Mouse (Mus musculus) limb, embryonic 13.5 days (tissue): ENCODE measurements around the gene Fabp3. TPM values are rescaled to one million over a fixed set of nuclear protein-coding genes. Genes with fewer than 3 reads are reported as not detected.

Experiments
- ATAC-seq: fragments of 200-750 bp; cut with Nextera tagmentation; 2 replicates; pipeline ENCODE4 v1.8.0; 2017; ENCODE audit warnings: low read depth, moderate number of reproducible peaks, moderate TSS enrichment; ENCODE audit not compliant: low FRiP score
- H3K27ac ChIP-seq: fragments of 300-500 bp; sonication (generic); 2 replicates; pipeline ENCODE4 v1.5.1; 2015; ENCODE audit warnings: inconsistent platforms, mild to moderate bottlenecking, moderate library complexity
- H3K27me3 ChIP-seq: fragments of 300-500 bp; sonication (generic); 2 replicates; pipeline ENCODE4 v1.6.1; 2015; ENCODE audit warnings: mild to moderate bottlenecking, inconsistent platforms
- H3K36me3 ChIP-seq: fragments of 300-500 bp; sonication (generic); 2 replicates; pipeline ENCODE4 v1.6.1; 2015; ENCODE audit warnings: inconsistent platforms, mild to moderate bottlenecking, moderate library complexity
- H3K4me1 ChIP-seq: fragments of 300-500 bp; sonication (generic); 2 replicates; pipeline ENCODE4 v1.6.1; 2015; ENCODE audit warnings: inconsistent platforms
- H3K4me2 ChIP-seq: fragments of 300-500 bp; sonication (generic); replicated peaks from 2 replicates; pipeline ENCODE4 v1.6.1; 2015; ENCODE audit warnings: inconsistent platforms, mild to moderate bottlenecking, moderate library complexity
- H3K4me3 ChIP-seq: fragments of 300-500 bp; sonication (generic); 2 replicates; pipeline ENCODE4 v1.5.1; 2015; ENCODE audit warnings: moderate library complexity, mild to moderate bottlenecking, inconsistent platforms
- H3K9ac ChIP-seq: fragments of 300-500 bp; sonication (generic); 2 replicates; pipeline ENCODE4 v1.6.1; 2015; ENCODE audit warnings: mild to moderate bottlenecking, inconsistent platforms
- H3K9me3 ChIP-seq: fragments of 300-500 bp; sonication (generic); 2 replicates; pipeline ENCODE4 v1.6.1; 2016; ENCODE audit warnings: inconsistent platforms
- WGBS: fragments of 180-500 bp; shearing (Covaris S2); methylation state at CpG from one replicate; pipeline ENCODE4 v1.1.7; 2015; 5-methylcytosine and 5-hydroxymethylcytosine counted together
- polyA plus RNA-seq: library from polyadenylated mRNA; unstranded; fragments of >200 nt; fragmentation: Nextera tagmentation; extraction: Ambion mirVana; gene quantifications from 2 replicates; pipeline ENCODE4 v1.2.1, GENCODE M21; 2015

Fabp3 gene
- polyA plus RNA-seq, 1 experiment from 2014 or later: 27.4 TPM

DNA sequence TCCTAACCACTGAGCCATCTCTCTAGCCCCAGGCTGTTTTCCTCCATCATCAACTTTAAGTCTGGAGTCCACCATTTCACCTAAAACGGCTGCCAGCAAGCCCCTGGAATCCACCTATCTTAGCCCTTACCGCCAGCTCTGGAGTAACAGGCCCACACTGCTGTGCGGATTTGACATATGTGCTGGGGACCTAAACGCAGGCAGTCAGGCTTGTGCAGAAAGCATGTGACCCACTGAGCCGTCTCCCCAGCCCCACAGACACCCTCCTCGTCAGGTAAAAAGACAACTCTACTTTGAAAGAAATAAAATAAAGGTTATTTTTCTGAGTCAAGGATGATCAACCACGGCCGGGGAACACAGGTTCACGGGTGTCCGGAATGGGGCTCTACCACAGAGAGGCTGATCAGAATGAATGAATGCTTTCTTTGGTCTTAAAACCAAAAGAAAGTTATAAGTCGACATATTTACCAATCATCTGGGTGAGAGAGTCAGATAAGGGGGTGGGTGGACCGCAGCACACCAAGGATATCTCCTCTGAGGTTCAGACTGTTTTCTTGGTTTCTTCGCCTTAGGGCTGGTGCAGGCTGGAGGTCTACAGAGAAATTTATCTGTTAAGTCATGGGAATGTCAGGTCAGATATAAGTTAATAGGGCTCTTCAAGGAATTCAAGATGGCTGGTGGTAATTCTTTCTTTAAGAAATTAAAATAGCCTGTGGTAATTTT is 12.0 kb upstream of the Fabp3 start:
- 83% methylated on average over 13 of the region's 13 CpGs for WGBS
- Histone ChIP-seq H3K4me2 (no peak overlapping the region), H3K9me3 (no peaks in the 10 kb centered on the region), H3K4me3 (no peak overlapping the region), H3K27ac (no peak overlapping the region), H3K4me1 (0 out of 2 replicates have a peak, but pooled peaks cover 4% of the 10 kb centered on the region), H3K9ac (no peak overlapping the region), H3K36me3 (no peaks in the 10 kb centered on the region), H3K27me3 (0 out of 2 replicates have a peak, but pooled peaks cover 5% of the 10 kb centered on the region)
- ATAC-seq: no peak

DNA sequence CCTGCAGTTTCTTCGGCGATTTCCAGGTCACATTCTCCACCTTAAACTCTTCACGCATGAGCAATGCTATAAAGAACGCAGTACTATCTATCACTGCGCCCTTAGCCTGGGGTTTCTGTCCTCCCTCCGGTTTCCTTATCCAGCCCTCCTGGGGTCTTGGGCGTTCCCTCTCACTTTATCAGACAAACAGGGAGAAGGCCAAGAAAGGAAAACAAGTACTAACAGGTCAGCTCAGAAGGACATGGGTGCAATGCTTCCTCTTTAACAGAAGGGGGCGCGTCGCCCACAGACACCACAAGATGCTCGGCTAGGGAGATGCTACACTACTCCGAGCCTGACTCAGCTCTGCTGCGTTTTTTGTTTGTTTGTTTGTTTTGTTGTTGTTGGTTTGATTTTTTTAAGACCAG is 11.3 kb upstream of the Fabp3 start:
- 24% methylated on average over 13 of the region's 13 CpGs for WGBS
- ATAC-seq: no peak
- H3K4me3 ChIP-seq: no peak overlapping the region
- no peaks in the 10 kb centered on the region for H3K9me3 ChIP-seq
- H3K36me3 ChIP-seq: no peaks in the 10 kb centered on the region
- H3K27me3 ChIP-seq: 0 out of 2 replicates have a peak, but pooled peaks cover 5% of the 10 kb centered on the region
- no peak overlapping the region for H3K9ac ChIP-seq
- H3K27ac ChIP-seq: no peak overlapping the region
- H3K4me2 ChIP-seq: no peak overlapping the region
- 0 out of 2 replicates have a peak, but pooled peaks cover 4% of the 10 kb centered on the region for H3K4me1 ChIP-seq

DNA sequence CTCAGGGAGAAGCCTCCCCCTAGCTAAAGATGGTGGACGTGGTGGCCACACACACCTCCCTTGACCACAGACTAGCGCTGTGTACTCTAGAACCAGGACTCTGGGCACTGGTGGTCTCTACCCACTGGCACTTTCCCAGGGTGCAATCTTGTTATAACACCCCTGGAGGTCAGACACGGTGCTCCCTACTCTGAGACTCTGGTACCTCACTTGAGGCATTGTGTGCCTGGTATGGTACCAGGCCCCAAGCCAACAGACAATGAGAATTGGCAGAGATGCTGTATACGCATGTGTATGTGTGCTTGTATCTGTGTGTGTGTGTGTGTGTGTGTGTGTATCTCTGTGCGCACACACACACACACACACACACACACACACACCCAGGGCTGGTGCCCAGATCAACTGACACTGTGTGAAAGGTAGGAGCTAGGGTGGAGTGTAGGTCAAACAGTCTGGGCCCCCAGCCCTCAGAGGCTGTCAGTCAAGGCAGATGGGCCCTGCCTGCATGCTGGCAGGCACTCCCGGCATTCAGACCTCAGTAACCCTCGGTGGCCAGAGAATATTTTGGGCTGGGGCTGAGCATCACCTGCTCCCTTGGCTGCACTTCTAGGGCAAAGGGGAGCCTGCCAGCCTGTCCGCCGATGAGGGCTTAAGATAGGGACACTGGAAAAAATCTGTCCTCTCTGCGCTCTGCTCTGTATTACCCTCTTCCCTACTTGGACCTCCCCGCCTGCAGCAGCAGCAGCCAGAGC is 9.3 kb upstream of the Fabp3 start:
- H3K4me3 ChIP-seq: no peak overlapping the region
- no peaks in the 10 kb centered on the region for H3K9me3 ChIP-seq
- H3K27ac ChIP-seq: no peak overlapping the region
- no peak overlapping the region for H3K4me2 ChIP-seq
- no peak overlapping the region; the same call in 1 of the 2 replicates for H3K9ac ChIP-seq
- H3K27me3 ChIP-seq: peaks cover 5% of the 10 kb centered on the region; the same call in 1 of the 2 replicates
- no peak for ATAC-seq
- no peaks in the 10 kb centered on the region for H3K36me3 ChIP-seq
- 0 out of 2 replicates have a peak, but pooled peaks cover 4% of the 10 kb centered on the region for H3K4me1 ChIP-seq
- 70% methylated on average over 11 of the region's 11 CpGs for WGBS

DNA sequence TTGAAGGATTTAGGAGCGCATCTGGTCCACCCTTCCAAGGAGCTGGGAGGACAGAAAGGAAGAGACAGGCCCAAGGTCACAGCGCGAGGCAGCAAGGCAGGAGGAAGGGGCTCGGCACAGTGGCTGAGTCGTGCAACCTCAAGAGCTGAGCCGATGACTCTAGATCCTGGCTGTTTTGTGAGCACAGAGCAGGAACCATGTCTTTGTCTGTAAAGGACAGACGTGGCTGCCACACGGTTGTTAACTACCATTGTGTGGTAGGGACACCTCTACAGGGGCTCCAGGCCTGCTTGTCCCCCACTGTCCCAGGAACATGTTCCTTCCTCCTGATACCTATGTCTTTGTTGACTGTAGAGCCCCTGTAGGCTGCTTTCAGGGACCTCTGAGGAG is 8.8 kb upstream of the Fabp3 start:
- 79% methylated on average over 8 of the region's 8 CpGs for WGBS
- H3K4me3 ChIP-seq: no peak overlapping the region
- H3K4me2 ChIP-seq: no peak overlapping the region
- H3K9ac ChIP-seq: peak overlapping the region; percentile 13; the same call in 1 of the 2 replicates
- no peak for ATAC-seq
- H3K4me1 ChIP-seq: 0 out of 2 replicates have a peak, but pooled peaks cover 4% of the 10 kb centered on the region
- no peaks in the 10 kb centered on the region for H3K36me3 ChIP-seq
- no peaks in the 10 kb centered on the region for H3K9me3 ChIP-seq
- no peak overlapping the region for H3K27ac ChIP-seq
- H3K27me3 ChIP-seq: peaks cover 10% of the 10 kb centered on the region; the same call in 1 of the 2 replicates

DNA sequence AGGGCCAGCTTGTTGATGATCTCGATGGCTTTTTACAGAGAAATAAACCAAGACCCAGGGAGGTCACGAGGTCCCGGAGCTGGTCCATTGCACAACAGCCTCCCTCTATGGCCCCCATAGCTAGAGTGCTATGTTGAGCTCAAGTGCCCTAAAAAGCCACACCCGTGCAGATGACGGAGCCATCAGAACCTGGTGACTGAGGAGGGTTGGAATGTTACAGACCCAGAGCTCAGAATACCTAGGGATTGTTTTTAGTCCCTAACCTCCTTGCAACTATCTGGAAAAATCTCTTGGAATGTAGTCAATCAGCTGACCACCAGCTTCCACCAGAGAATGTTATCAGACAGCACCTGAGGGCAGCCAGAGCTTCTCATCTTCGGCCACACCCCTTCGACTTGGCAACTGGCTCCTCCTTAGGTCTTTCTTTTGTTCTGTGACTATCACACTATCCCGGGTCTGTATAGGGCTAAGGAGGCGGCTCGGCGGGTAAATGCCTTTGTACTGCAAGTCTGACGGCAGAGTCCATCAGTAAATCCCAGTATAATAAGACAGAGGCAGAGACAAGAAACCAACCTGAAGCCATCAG is 6.0 kb upstream of the Fabp3 start:
- ATAC-seq: no peak
- H3K36me3 ChIP-seq: no peaks in the 10 kb centered on the region
- 62% methylated on average over 12 of the region's 12 CpGs for WGBS

DNA sequence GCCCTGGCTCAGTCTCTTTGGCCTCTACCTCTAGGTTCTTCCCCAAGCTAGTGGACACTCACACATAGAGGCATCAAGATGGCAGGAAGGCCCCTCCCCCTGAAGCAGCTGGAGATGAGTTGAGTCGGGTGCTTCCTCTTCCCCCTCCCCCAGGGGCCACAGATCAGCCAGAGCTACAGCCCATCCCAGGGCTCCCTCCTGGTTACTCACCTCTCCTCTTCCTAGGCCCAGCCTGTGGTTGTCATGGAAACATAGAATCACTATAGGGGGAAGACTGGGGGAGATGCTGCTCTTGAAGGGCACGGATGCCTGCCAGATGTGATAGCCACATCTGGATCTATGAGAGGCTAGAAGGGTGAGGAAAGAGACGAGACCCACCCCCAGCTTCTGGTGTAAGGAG is 3.6 kb upstream of the Fabp3 start:
- peaks cover 16% of the 10 kb centered on the region for H3K4me1 ChIP-seq
- WGBS: 13% methylated on average over 3 of the region's 3 CpGs
- H3K9me3 ChIP-seq: no peaks in the 10 kb centered on the region
- no peak overlapping the region for H3K4me2 ChIP-seq
- no peak overlapping the region for H3K27ac ChIP-seq
- H3K27me3 ChIP-seq: peaks cover 53% of the 10 kb centered on the region
- no peak overlapping the region for H3K4me3 ChIP-seq
- H3K36me3 ChIP-seq: no peaks in the 10 kb centered on the region
- H3K9ac ChIP-seq: no peak overlapping the region
- no peak for ATAC-seq

More for the DNA sequence above, 6.0 kb upstream of the Fabp3 start:
- Histone ChIP-seq H3K9me3 (no peaks in the 10 kb centered on the region), H3K27ac (no peak overlapping the region), H3K27me3 (peaks cover 29% of the 10 kb centered on the region), H3K4me1 (no peaks in the 10 kb centered on the region), H3K9ac (no peak overlapping the region), H3K4me2 (no peak overlapping the region), H3K4me3 (no peak overlapping the region)

DNA sequence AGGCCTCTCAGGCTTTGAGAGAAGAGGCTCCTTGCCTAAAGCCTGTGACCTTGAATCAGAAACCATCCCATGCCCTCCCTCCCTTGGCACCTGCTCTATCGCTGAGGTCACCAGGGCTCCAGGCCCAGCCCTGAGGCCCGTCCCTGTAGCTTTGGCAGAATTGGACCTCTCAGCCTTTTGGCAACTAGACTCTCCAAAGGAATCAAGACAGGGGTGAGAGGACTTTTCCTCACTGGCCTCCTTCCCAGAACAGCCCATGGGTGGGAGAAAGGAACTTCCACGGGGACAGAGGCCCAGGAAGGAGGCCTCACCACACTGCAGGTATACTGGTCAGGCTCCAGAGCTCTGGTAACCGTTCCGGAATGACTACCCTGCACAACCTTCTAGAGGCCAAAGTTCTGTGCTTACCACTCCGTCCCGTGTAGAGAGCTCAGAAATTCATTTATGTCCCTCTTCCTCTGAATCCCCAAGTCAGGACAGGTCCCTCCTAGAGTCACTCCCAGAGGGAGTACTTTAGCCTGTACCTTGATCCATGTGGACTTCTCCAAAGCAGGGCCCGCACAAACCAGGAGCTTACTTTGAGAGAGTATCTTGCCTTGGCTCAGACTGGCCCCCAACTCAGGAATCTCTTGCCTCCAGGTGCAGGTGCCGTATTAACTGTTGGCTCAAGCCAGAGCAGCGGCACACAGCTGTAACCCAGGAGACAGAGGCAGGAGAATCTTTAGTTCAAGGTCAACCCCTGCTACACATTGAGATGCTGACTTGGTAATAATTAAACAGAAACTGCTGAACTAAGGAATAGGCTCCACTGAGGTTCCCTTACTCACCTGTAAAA is 1.4 kb upstream of the Fabp3 start:
- H3K4me3 ChIP-seq: peak overlapping the region; percentile 57; the same call in 1 of the 2 replicates
- H3K27ac ChIP-seq: no peak overlapping the region
- peaks cover 75% of the 10 kb centered on the region for H3K27me3 ChIP-seq
- WGBS: 74% methylated on average over 10 of the region's 10 CpGs
- peaks cover 16% of the 10 kb centered on the region for H3K4me1 ChIP-seq
- H3K9ac ChIP-seq: no peak overlapping the region
- H3K36me3 ChIP-seq: no peaks in the 10 kb centered on the region
- H3K4me2 ChIP-seq: peak overlapping the region; percentile 97
- H3K9me3 ChIP-seq: no peaks in the 10 kb centered on the region
- ATAC-seq: no peak

DNA sequence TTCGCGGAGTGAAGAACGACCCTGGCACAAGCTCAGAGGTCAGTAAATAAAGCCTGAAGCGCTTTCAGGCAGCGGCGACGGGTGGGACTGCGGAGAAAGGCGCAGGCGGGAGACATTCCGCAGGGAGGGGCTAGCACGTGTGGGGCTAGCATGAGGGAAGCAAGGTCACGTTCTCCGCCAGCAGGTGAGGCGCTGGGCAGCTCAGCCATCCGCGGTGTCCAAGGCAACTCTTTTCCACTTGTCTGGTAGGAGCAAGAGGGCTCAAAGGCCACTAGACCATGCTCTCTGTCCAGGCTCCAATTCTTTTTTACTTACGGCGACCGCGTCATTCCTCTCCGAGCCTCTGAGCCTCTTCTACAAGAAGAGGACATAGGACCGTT is 554 bp upstream of the Fabp3 start:
- Histone ChIP-seq H3K9me3 (no peaks in the 10 kb centered on the region), H3K4me3 (peak overlapping the region; percentile 57), H3K27me3 (peaks cover 76% of the 10 kb centered on the region), H3K27ac (no peak overlapping the region), H3K36me3 (peaks cover 5% of the 10 kb centered on the region; the same call in 1 of the 2 replicates), H3K9ac (peak overlapping the region; percentile 61; the same call in 1 of the 2 replicates), H3K4me1 (peaks cover 16% of the 10 kb centered on the region), H3K4me2 (peak overlapping the region; percentile 97)
- under 1% methylated on average over 23 of the region's 23 CpGs for WGBS
- ATAC-seq: peak; percentile 46; the same call in 1 of the 2 replicates

DNA sequence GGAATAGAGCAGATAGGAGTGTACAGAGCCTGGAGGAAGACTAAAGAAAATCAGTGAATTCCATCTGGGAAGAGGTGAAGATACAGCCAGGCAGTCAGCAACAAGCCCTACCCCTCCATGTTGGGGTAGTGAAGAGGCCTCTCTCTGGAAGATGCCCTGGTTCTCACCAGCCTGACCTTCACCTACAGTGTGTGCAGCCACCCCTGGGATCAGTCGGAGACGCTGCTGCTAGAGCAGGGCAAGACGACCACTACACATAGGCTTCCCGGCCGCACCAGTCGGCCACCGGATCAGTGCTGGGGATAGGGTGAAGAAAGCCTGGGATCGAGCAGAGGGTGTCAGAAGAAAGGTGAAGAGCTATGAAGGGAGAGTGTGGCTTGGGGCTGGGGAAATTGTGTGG is 859 bp downstream of the Fabp3 start:
- no peak for ATAC-seq
- peaks cover 16% of the 10 kb centered on the region for H3K4me1 ChIP-seq
- H3K27ac ChIP-seq: no peak overlapping the region
- no peaks in the 10 kb centered on the region for H3K9me3 ChIP-seq
- peak overlapping the region; percentile 57 for H3K4me3 ChIP-seq
- H3K27me3 ChIP-seq: peaks cover 74% of the 10 kb centered on the region
- WGBS: 48% methylated on average over 8 of the region's 8 CpGs
- peak overlapping the region; percentile 97 for H3K4me2 ChIP-seq
- peaks cover 19% of the 10 kb centered on the region for H3K36me3 ChIP-seq
- H3K9ac ChIP-seq: no peak overlapping the region

DNA sequence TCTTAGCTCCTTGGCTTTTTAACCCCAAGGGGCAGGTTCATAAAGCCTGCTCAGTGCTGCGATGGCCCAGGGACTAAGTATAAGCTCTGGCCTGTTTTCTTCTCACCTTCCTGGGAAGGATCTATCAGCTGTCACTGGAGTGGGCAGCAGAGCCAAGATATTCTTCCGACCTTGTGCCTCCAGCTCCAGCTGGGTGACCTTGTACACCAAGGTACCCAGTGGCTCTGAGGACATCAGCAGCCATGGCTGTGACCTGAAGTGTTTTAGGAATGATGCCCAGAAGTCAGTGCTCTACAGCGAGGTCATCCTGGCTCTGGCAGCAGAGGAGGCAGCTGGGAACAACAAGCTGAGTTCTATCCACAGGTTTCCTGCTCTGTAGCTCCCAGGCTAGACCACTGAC is 4.1 kb downstream of the Fabp3 start:
- peaks cover 45% of the 10 kb centered on the region for H3K27me3 ChIP-seq
- 84% methylated on average over 3 of the region's 3 CpGs for WGBS

DNA sequence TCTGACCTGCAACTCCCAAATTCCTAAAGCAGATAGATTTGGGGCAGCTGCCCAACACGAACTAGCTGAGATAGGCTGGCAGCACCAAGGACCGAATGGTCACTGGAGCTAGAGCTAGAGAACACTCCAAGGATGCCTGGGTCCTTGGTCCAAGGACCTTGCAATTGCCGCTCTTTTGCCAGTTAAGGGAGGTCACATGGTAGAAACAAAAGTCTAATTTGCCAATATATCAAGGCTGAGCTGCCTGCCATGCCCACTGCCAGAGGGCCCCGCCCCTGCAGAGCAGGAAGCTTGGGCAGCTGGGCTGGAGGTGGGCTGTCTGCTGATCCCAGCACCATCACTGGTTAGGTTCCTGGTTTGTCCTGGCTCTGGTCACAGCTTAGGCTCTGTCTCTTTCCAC is 5.2 kb downstream of the Fabp3 start:
- Histone ChIP-seq H3K9ac (no peak overlapping the region), H3K4me3 (no peak overlapping the region), H3K4me1 (peaks cover 6% of the 10 kb centered on the region), H3K36me3 (peaks cover 52% of the 10 kb centered on the region), H3K27me3 (peaks cover 35% of the 10 kb centered on the region), H3K4me2 (no peak overlapping the region), H3K27ac (no peak overlapping the region), H3K9me3 (no peaks in the 10 kb centered on the region)
- ATAC-seq: no peak
- WGBS: 80% methylated on average over 4 of the region's 4 CpGs

More for the DNA sequence above, 4.1 kb downstream of the Fabp3 start:
- H3K4me2 ChIP-seq: no peak overlapping the region
- H3K36me3 ChIP-seq: peaks cover 43% of the 10 kb centered on the region
- no peaks in the 10 kb centered on the region for H3K9me3 ChIP-seq
- H3K9ac ChIP-seq: no peak overlapping the region
- peaks cover 15% of the 10 kb centered on the region for H3K4me1 ChIP-seq
- H3K27ac ChIP-seq: no peak overlapping the region
- no peak overlapping the region for H3K4me3 ChIP-seq
- no peak for ATAC-seq
